Mouse (Mus musculus): Measurements from ENCODE around the gene Olfr826. TPM values are rescaled to one million over a fixed set of nuclear protein-coding genes. Genes with fewer than 3 reads are reported as not detected.
"Not testable (repeated sequence)": the region's sequence is repeated elsewhere in the genome, so short reads cannot be mapped to it uniquely, and the experiment has no call there.

Gene Olfr826
- not detected in 2 replicates for polyA plus RNA-seq (2012; rRNA removed)

GRCm38 (mm10) chr10:130184086-130184485, at the start of gene Olfr826:
Olfr826 (minus strand) TSS chr10:130184186.
- DNase-seq (ENCODE audit: low read depth), result no peak
- TF ChIP-seq CTCF (IDR thresholded peaks at IDR 0.05; ENCODE audit: borderline replicate concordance, extremely low read depth, insufficient read depth, insufficient read length) (no peak), POLR2A (IDR thresholded peaks at IDR 0.05; ENCODE audit: borderline replicate concordance, extremely low read depth, insufficient read depth, insufficient read length, poor library complexity, severe bottlenecking) (no peak)

GRCm38 (mm10) chr10:130232117-130232516, 48.1 kb upstream of the Olfr826 start:
- TF ChIP-seq CTCF (IDR thresholded peaks at IDR 0.05; ENCODE audit: borderline replicate concordance, extremely low read depth, insufficient read depth, insufficient read length) (no peak), POLR2A (IDR thresholded peaks at IDR 0.05; ENCODE audit: borderline replicate concordance, extremely low read depth, insufficient read depth, insufficient read length, poor library complexity, severe bottlenecking) (no peak)
- peak; percentile 8 for DNase-seq (ENCODE audit: low read depth)

GRCm38 (mm10) chr10:130229584-130229983, 45.6 kb upstream of the Olfr826 start:
- TF ChIP-seq POLR2A (IDR thresholded peaks at IDR 0.05; ENCODE audit: borderline replicate concordance, extremely low read depth, insufficient read depth, insufficient read length, poor library complexity, severe bottlenecking) (no peak), CTCF (IDR thresholded peaks at IDR 0.05; ENCODE audit: borderline replicate concordance, extremely low read depth, insufficient read depth, insufficient read length) (peak; percentile 14; the same call in 1 of the 2 replicates)

GRCm38 (mm10) chr10:130228246-130228645, 44.3 kb upstream of the Olfr826 start:
- DNase-seq (ENCODE audit: low read depth), result peak; percentile 91
- TF ChIP-seq CTCF (IDR thresholded peaks at IDR 0.05; ENCODE audit: borderline replicate concordance, extremely low read depth, insufficient read depth, insufficient read length) (peak; percentile 83), POLR2A (IDR thresholded peaks at IDR 0.05; ENCODE audit: borderline replicate concordance, extremely low read depth, insufficient read depth, insufficient read length, poor library complexity, severe bottlenecking) (no peak)

More at GRCm38 (mm10) chr10:130229584-130229983, 45.6 kb upstream of the Olfr826 start:
- peak; percentile 17 for DNase-seq (ENCODE audit: low read depth)

GRCm38 (mm10) chr10:130225034-130225433, 41.0 kb upstream of the Olfr826 start:
- no peak for DNase-seq (ENCODE audit: low read depth)
- TF ChIP-seq CTCF (IDR thresholded peaks at IDR 0.05; ENCODE audit: borderline replicate concordance, extremely low read depth, insufficient read depth, insufficient read length) (no peak), POLR2A (IDR thresholded peaks at IDR 0.05; ENCODE audit: borderline replicate concordance, extremely low read depth, insufficient read depth, insufficient read length, poor library complexity, severe bottlenecking) (no peak)

DNA sequence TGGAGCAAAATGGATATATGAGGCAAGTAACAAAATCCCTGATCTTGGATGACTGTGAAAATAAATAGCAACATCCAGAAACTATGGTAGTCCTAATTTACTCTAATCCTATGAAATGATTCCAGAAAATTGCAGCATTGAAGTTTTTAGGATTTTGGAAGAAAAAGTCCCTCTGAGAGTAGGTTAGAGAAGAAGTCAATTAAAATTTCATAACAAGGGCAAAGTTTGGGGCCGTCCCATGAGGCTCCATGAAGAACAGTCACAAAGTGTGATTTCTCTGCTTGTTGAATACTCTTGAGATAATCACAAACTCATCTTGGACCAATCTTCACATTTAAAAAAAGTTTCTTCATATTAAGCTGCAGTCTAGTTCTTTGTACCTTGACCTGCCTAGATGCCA, 30.3 kb upstream of the Olfr826 start, which contains the start of gene Olfr827:
Gene Olfr827 (minus strand): TSS at position 101 of the 400 bp plus-strand sequence.
- TF ChIP-seq CTCF (IDR thresholded peaks at IDR 0.05; ENCODE audit: borderline replicate concordance, extremely low read depth, insufficient read depth, insufficient read length) (no peak), POLR2A (IDR thresholded peaks at IDR 0.05; ENCODE audit: borderline replicate concordance, extremely low read depth, insufficient read depth, insufficient read length, poor library complexity, severe bottlenecking) (no peak)
- no peak for DNase-seq (ENCODE audit: low read depth)

DNA sequence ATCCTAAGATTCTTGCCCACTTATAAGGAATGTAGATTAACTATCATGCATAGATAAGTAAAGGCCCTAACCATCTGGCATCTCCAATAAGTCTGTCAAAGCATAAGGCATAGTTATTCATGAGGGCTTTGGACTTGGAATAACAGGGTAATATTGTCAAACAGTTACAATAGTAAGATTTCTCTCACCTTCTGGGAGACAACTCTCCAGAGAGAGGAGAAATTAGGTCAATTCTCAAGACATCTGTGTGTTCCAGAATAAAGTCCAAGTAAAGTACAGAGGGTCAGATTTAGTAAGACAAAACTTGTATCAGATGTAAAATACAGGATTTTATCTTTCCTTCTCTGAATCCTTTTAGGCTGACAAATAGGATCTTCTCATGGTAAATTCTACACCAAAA, 17.3 kb downstream of the Olfr826 start, which contains the start of gene Olfr825:
Gene Olfr825 (minus strand): TSS at position 101 of the 400 bp plus-strand sequence.
- DNase-seq (ENCODE audit: low read depth), result no peak
- TF ChIP-seq POLR2A (IDR thresholded peaks at IDR 0.05; ENCODE audit: borderline replicate concordance, extremely low read depth, insufficient read depth, insufficient read length, poor library complexity, severe bottlenecking) (no peak), CTCF (IDR thresholded peaks at IDR 0.05; ENCODE audit: borderline replicate concordance, extremely low read depth, insufficient read depth, insufficient read length) (no peak)

DNA sequence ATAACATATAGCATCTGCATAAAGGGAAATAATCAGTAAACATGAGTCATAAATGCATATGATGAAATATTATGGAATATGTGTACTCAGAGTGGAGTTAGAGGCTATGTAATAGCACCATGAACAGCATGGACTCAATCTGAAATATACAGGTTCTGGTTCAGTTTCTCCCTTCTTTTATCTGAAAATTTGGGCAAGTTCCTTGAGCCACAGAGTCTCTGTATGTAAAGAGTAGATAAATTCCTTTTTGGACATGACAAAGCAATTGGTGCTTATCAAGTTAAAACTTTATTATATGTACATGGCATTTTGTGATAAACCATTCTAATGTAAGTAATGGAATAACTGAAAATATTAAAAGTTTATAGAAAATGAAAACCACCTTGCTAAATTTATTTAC, 18.8 kb downstream of the Olfr826 start:
- TF ChIP-seq POLR2A (IDR thresholded peaks at IDR 0.05; ENCODE audit: borderline replicate concordance, extremely low read depth, insufficient read depth, insufficient read length, poor library complexity, severe bottlenecking) (no peak), CTCF (IDR thresholded peaks at IDR 0.05; ENCODE audit: borderline replicate concordance, extremely low read depth, insufficient read depth, insufficient read length) (no peak)
- no peak for DNase-seq (ENCODE audit: low read depth)

GRCm38 (mm10) chr10:130144121-130144520, 39.9 kb downstream of the Olfr826 start:
- no peak for DNase-seq (ENCODE audit: low read depth)
- TF ChIP-seq POLR2A (IDR thresholded peaks at IDR 0.05; ENCODE audit: borderline replicate concordance, extremely low read depth, insufficient read depth, insufficient read length, poor library complexity, severe bottlenecking), result no peak
- no peak for TF ChIP-seq CTCF (IDR thresholded peaks at IDR 0.05; ENCODE audit: borderline replicate concordance, extremely low read depth, insufficient read depth, insufficient read length)

DNA sequence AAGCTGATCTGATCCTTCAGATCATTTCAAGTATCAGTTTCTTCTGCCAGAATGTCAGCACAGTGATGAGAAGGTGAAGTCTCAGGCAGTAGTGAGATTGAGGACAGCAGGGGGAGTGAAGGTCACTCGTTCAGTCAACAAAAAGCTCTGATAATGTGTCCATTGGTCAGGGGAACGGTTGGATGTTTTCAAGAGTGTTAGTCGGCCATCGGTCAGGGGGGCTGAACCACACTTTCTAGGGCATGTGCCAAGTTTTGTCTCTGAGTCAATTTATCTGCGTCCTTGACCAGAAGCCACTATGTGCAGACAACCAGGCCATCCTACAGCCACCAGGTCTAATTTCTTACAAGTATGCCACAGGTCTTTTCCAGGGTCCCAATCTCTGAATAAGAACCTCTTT, 41.5 kb downstream of the Olfr826 start:
- DNase-seq (ENCODE audit: low read depth), result not testable (repeated sequence)

DNA sequence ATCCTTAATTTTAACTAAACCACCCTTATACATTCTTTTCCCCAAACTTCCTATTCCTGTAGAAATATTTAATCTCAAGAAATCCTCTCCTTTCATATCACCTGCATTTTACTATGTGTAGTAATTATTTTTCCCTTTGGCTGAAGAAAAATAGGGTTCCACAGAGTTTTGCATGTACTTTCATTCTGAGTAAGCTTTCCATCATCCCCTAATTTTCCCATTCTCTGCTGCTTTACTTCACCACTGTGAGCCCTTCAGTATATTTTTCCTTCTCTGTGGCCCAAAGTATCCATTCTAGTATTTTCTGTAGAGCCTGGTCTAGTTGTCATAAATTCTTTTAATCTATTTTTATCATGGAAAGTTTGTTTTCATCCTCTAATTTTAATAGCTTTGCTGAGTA, 49.2 kb downstream of the Olfr826 start:
- DNase-seq (ENCODE audit: low read depth), result no peak
- TF ChIP-seq CTCF (IDR thresholded peaks at IDR 0.05; ENCODE audit: borderline replicate concordance, extremely low read depth, insufficient read depth, insufficient read length), result no peak
- TF ChIP-seq POLR2A (IDR thresholded peaks at IDR 0.05; ENCODE audit: borderline replicate concordance, extremely low read depth, insufficient read depth, insufficient read length, poor library complexity, severe bottlenecking), result no peak

- DNase-seq (ENCODE audit: low read depth), result not testable (repeated sequence)
Measured at GRCm38 (mm10) chr10:130129900-130130299, 54.1 kb downstream of the Olfr826 start, which contains the start of gene Olfr824. Olfr824 (minus strand) TSS chr10:130130000.

Other genes with a start within 250 kb of the Olfr826 start
- not detected in 2 replicates for gene Olfr818, start 235.1 kb downstream of the Olfr826 start, polyA plus RNA-seq (2012; rRNA removed)
- not detected in 2 replicates for gene Olfr819, start 216.9 kb downstream of the Olfr826 start, polyA plus RNA-seq (2012; rRNA removed)
- not detected in 2 replicates for gene Olfr247, start 208.0 kb downstream of the Olfr826 start, polyA plus RNA-seq (2012; rRNA removed)
- gene Gm10310, start 199.1 kb downstream of the Olfr826 start, polyA plus RNA-seq (2012; rRNA removed), result not detected in 2 replicates
- not detected in 2 replicates for gene Olfr820, start 171.6 kb downstream of the Olfr826 start, polyA plus RNA-seq (2012; rRNA removed)
- gene Olfr821, start 153.8 kb downstream of the Olfr826 start, polyA plus RNA-seq (2012; rRNA removed), result not detected in 2 replicates
- not detected in 2 replicates for gene Olfr822, start 113.0 kb downstream of the Olfr826 start, polyA plus RNA-seq (2012; rRNA removed)
- not detected in 2 replicates for gene Olfr823, start 68.8 kb downstream of the Olfr826 start, polyA plus RNA-seq (2012; rRNA removed)
- gene Olfr824, start 54.2 kb downstream of the Olfr826 start, polyA plus RNA-seq (2012; rRNA removed), result not detected in 2 replicates
- not detected in 2 replicates for gene Olfr825, start 17.4 kb downstream of the Olfr826 start, polyA plus RNA-seq (2012; rRNA removed)
- gene Olfr827, start 30.2 kb upstream of the Olfr826 start, polyA plus RNA-seq (2012; rRNA removed), result not detected in 2 replicates
- gene Neurod4, start 96.1 kb upstream of the Olfr826 start, polyA plus RNA-seq (2012; rRNA removed), result 2.0 and 2.5 TPM in 2 replicates
- 0.16 TPM in 1 of 2 replicates, not detected in the other for gene Tespa1, start 138.7 kb upstream of the Olfr826 start, polyA plus RNA-seq (2012; rRNA removed)
- 0.03 TPM in 2 replicates for gene Vmn2r84, start 210.1 kb upstream of the Olfr826 start, polyA plus RNA-seq (2012; rRNA removed)
- 0.04 TPM in 2 replicates for gene Vmn2r85, start 245.5 kb upstream of the Olfr826 start, polyA plus RNA-seq (2012; rRNA removed)

Data from brain, embryonic 14.5 days (tissue).